Comparison of ENCODE assay signal across 8 mouse cellular contexts in genomic region chr6:8274387-8275054, GRCm38 (mm10). TPM values are rescaled to one million over a fixed set of nuclear protein-coding genes. Genes with fewer than 3 reads are reported as not detected.
DNase-seq lines count a peak whose midpoint lies in the region; ATAC-seq and TF ChIP-seq lines count a peak whose summit lies in the region.

No protein-coding gene starts in this region.

- ATAC-seq in embryonic facial prominence, embryonic 11.5 days (replicated peaks; ENCODE audit: insufficient number of reproducible peaks, low FRiP score, low TSS enrichment, low read depth) = no peak
- peak; percentile 65; the same call in 1 of the 2 replicates for ATAC-seq in hindbrain, postnatal 0 days
- ATAC-seq in liver, postnatal 0 days = peak; percentile 59; the same call in 1 of the 2 replicates
- ATAC-seq in neural tube, embryonic 13.5 days (ENCODE audit: low read depth) = peak; percentile 81; the same call in 1 of the 2 replicates

- H3K4me1 ChIP-seq in embryonic facial prominence, embryonic 11.5 days (ENCODE audit: control insufficient read depth, insufficient read depth, low read length) = no peaks in the 10 kb centered on the region
- H3K4me1 ChIP-seq in hindbrain, postnatal 0 days (ENCODE audit: insufficient read depth, low read length) = no peaks in the 10 kb centered on the region
- H3K4me1 ChIP-seq in liver, postnatal 0 days (ENCODE audit: insufficient read depth) = peaks cover 4% of the 10 kb centered on the region
- H3K4me1 ChIP-seq in neural tube, embryonic 13.5 days (replicated peaks) = no peaks in the 10 kb centered on the region

- H3K27me3 ChIP-seq in embryonic facial prominence, embryonic 11.5 days (ENCODE audit: control insufficient read depth, insufficient read depth, low read length) = no peaks in the 10 kb centered on the region
- H3K27me3 ChIP-seq in hindbrain, postnatal 0 days (ENCODE audit: insufficient read depth, low read length) = no peaks in the 10 kb centered on the region
- H3K27me3 ChIP-seq in liver, postnatal 0 days (ENCODE audit: insufficient read depth, low read length) = no peaks in the 10 kb centered on the region
- H3K27me3 ChIP-seq in neural tube, embryonic 13.5 days = no peaks in the 10 kb centered on the region

- TF ChIP-seq EP300 in liver, postnatal 0 days (IDR thresholded peaks at IDR 0.05; ENCODE audit: low read depth) = no peak

- H3K9me3 ChIP-seq in embryonic facial prominence, embryonic 11.5 days (replicated peaks; ENCODE audit: control insufficient read depth, low read length) = no peaks in the 10 kb centered on the region
- H3K9me3 ChIP-seq in hindbrain, postnatal 0 days (ENCODE audit: low read length) = no peaks in the 10 kb centered on the region
- H3K9me3 ChIP-seq in liver, postnatal 0 days (ENCODE audit: low read length) = no peaks in the 10 kb centered on the region
- no peaks in the 10 kb centered on the region for H3K9me3 ChIP-seq in neural tube, embryonic 13.5 days

- H3K4me2 ChIP-seq in embryonic facial prominence, embryonic 11.5 days (ENCODE audit: low read depth, low read length) = no peak overlapping the region
- no peak overlapping the region for H3K4me2 ChIP-seq in hindbrain, postnatal 0 days (ENCODE audit: low read depth, low read length)
- H3K4me2 ChIP-seq in liver, postnatal 0 days (ENCODE audit: low read depth, low read length) = no peak overlapping the region
- H3K4me2 ChIP-seq in neural tube, embryonic 13.5 days = no peak overlapping the region

- H3K27ac ChIP-seq in embryonic facial prominence, embryonic 11.5 days (replicated peaks; ENCODE audit: low read depth, low read length) = no peak overlapping the region
- no peak overlapping the region for H3K27ac ChIP-seq in hindbrain, postnatal 0 days
- 0 out of 2 replicates have a peak overlapping the region, but pooled peaks have one; percentile 12 for H3K27ac ChIP-seq in liver, postnatal 0 days (ENCODE audit: low read depth)
- H3K27ac ChIP-seq in neural tube, embryonic 13.5 days (replicated peaks) = no peak overlapping the region; the same call in 1 of the 2 replicates

- WGBS in embryonic facial prominence, embryonic 11.5 days = 39% methylated on average over 6 of the region's 6 CpGs
- WGBS in hindbrain, postnatal 0 days = 36% methylated on average over 6 of the region's 6 CpGs
- WGBS in liver, postnatal 0 days (ENCODE audit: insufficient replicate concordance) = 32% methylated on average over 6 of the region's 6 CpGs
- WGBS in neural tube, embryonic 13.5 days = 36% methylated on average over 6 of the region's 6 CpGs

- no peaks in the 10 kb centered on the region for H3K36me3 ChIP-seq in embryonic facial prominence, embryonic 11.5 days (replicated peaks; ENCODE audit: control insufficient read depth, insufficient read depth, low read depth, low read length)
- 0 out of 2 replicates have a peak, but pooled peaks cover 4% of the 10 kb centered on the region for H3K36me3 ChIP-seq in hindbrain, postnatal 0 days (ENCODE audit: insufficient read depth, low read length)
- H3K36me3 ChIP-seq in liver, postnatal 0 days (replicated peaks; ENCODE audit: insufficient read depth, low read length) = peaks cover 8% of the 10 kb centered on the region; the same call in 1 of the 2 replicates
- peaks cover 19% of the 10 kb centered on the region for H3K36me3 ChIP-seq in neural tube, embryonic 13.5 days

- H3K4me3 ChIP-seq in embryonic facial prominence, embryonic 11.5 days (ENCODE audit: low read depth, low read length) = no peak overlapping the region
- no peak overlapping the region for H3K4me3 ChIP-seq in hindbrain, postnatal 0 days (ENCODE audit: low read length)
- no peak overlapping the region for H3K4me3 ChIP-seq in liver, postnatal 0 days (ENCODE audit: low read depth, low read length)
- no peak overlapping the region for H3K4me3 ChIP-seq in neural tube, embryonic 13.5 days

- TF ChIP-seq CTCF in hindbrain, postnatal 0 days (IDR thresholded peaks at IDR 0.05; ENCODE audit: low read depth) = peak; percentile 76
- peak; percentile 82 for TF ChIP-seq CTCF in liver, postnatal 0 days (IDR thresholded peaks at IDR 0.05; ENCODE audit: low read depth)

- H3K9ac ChIP-seq in embryonic facial prominence, embryonic 11.5 days (replicated peaks; ENCODE audit: low read length) = no peak overlapping the region
- H3K9ac ChIP-seq in hindbrain, postnatal 0 days (replicated peaks; ENCODE audit: low read length) = no peak overlapping the region
- no peak overlapping the region for H3K9ac ChIP-seq in liver, postnatal 0 days (replicated peaks)
- H3K9ac ChIP-seq in neural tube, embryonic 13.5 days = no peak overlapping the region

- peak; percentile 21 to 26 for DNase-seq in urinary bladder, adult 18-20 months (ENCODE audit: low spot score in 2 of 2)
- DNase-seq in urinary bladder, postnatal 10 days (ENCODE audit: low spot score) = no peak
- peak; percentile 55 to 61 for DNase-seq in adrenal gland, postnatal 36 days
- DNase-seq in embryonic facial prominence, embryonic 11.5 days (ENCODE audit: low spot score) = peak; percentile 76
- DNase-seq in hindbrain, postnatal 0 days (ENCODE audit: low spot score) = peak; percentile 61
- DNase-seq in liver, postnatal 0 days = peak; percentile 66
- no peak for DNase-seq in frontal cortex, postnatal 25 days (ENCODE audit: low spot score in 2 of 2)

RNA-seq across cellular contexts. Expression of gene Gm45062, which starts 15.3 kb away (rescaled TPM):
- 1 to 10 TPM in 1 of 2 experiments, under 1 TPM in 1; 0.79 to 2.5 TPM for total RNA-seq in adrenal gland, postnatal 36 days (2021)
- polyA plus RNA-seq in embryonic facial prominence, embryonic 11.5 days (2014; fragmentation: Nextera tagmentation; extraction: Ambion mirVana) = 14.3 and 17.1 TPM in 2 replicates
- total RNA-seq in hindbrain, postnatal 0 days (2014; rRNA removed) = 1.8 and 6.6 TPM in 2 replicates
- polyA plus RNA-seq in hindbrain, postnatal 0 days (2015; fragmentation: Nextera tagmentation; extraction: Ambion mirVana) = 4.7 and 4.9 TPM in 2 replicates
- 0.65 and 0.85 TPM in 2 replicates for polyA plus RNA-seq in liver, postnatal 0 days (2015; fragmentation: Nextera tagmentation; extraction: Ambion mirVana)
- polyA plus RNA-seq in neural tube, embryonic 13.5 days (2015; fragmentation: Nextera tagmentation; extraction: Ambion mirVana) = 15.9 and 23.6 TPM in 2 replicates

RNA-seq across cellular contexts. Expression of gene Umad1, which starts 15.4 kb away (rescaled TPM):
- 10 to 100 TPM; 13.1 to 19.0 TPM for total RNA-seq in adrenal gland, postnatal 36 days (2021)
- 19.7 and 22.6 TPM in 2 replicates for polyA plus RNA-seq in embryonic facial prominence, embryonic 11.5 days (2014; fragmentation: Nextera tagmentation; extraction: Ambion mirVana)
- total RNA-seq in hindbrain, postnatal 0 days (2014; rRNA removed) = 16.9 and 24.2 TPM in 2 replicates
- polyA plus RNA-seq in hindbrain, postnatal 0 days (2015; fragmentation: Nextera tagmentation; extraction: Ambion mirVana) = 56.6 and 57.8 TPM in 2 replicates
- polyA plus RNA-seq in liver, postnatal 0 days (2015; fragmentation: Nextera tagmentation; extraction: Ambion mirVana) = 14.6 and 15.6 TPM in 2 replicates
- polyA plus RNA-seq in neural tube, embryonic 13.5 days (2015; fragmentation: Nextera tagmentation; extraction: Ambion mirVana) = 42.6 and 43.1 TPM in 2 replicates

RNA-seq across cellular contexts. Expression of gene Rpa3, which starts 15.5 kb away (rescaled TPM):
- 10 to 100 TPM; 19.4 to 23.0 TPM for total RNA-seq in adrenal gland, postnatal 36 days (2021)
- polyA plus RNA-seq in embryonic facial prominence, embryonic 11.5 days (2014; fragmentation: Nextera tagmentation; extraction: Ambion mirVana) = 208 and 228 TPM in 2 replicates
- total RNA-seq in hindbrain, postnatal 0 days (2014; rRNA removed) = 10.1 and 23.8 TPM in 2 replicates
- 38.6 and 48.9 TPM in 2 replicates for polyA plus RNA-seq in hindbrain, postnatal 0 days (2015; fragmentation: Nextera tagmentation; extraction: Ambion mirVana)
- 71.1 and 77.0 TPM in 2 replicates for polyA plus RNA-seq in liver, postnatal 0 days (2015; fragmentation: Nextera tagmentation; extraction: Ambion mirVana)
- 74.3 and 85.5 TPM in 2 replicates for polyA plus RNA-seq in neural tube, embryonic 13.5 days (2015; fragmentation: Nextera tagmentation; extraction: Ambion mirVana)

Comparison
In these comparisons a context has a peak if more than half of its experiments do, and no peak if none do; other contexts are left out.
1. DNase-seq: peak in urinary bladder, adult 18-20 months (2 of 2), adrenal gland, postnatal 36 days (2 of 2), embryonic facial prominence, embryonic 11.5 days (single experiment), hindbrain, postnatal 0 days (single experiment) and liver, postnatal 0 days (single experiment); none in urinary bladder, postnatal 10 days (single experiment) and frontal cortex, postnatal 25 days (0 of 2).